Mouse (Mus musculus): ENCODE results near the gene Taok1.
A peak's percentile ranks its signal among the peaks of the same experiment; 100 is the strongest.

- 0 out of 2 replicates have a peak, but pooled peaks have one; percentile 0 for TF ChIP-seq CTCF (IDR thresholded peaks at IDR 0.05; ENCODE audit: insufficient read depth, low read length)
- no peak for TF ChIP-seq POLR2A (IDR thresholded peaks at IDR 0.05; ENCODE audit: borderline replicate concordance, extremely low read depth, low read depth, low read length)
Observed at GRCm38 (mm10) chr11:77629476-77629875, 21.9 kb upstream of the Taok1 start.
